Mouse (Mus musculus) erythroblast, embryonic 14.5 days (primary cell): ENCODE data around the gene Slc8a1. TPM values are rescaled to one million over a fixed set of nuclear protein-coding genes. Genes with fewer than 3 reads are reported as not detected.

Source experiments
- H3K27me3 ChIP-seq: 2 replicates; pipeline ENCODE4 v1.6.1; 2012; ENCODE audit warnings: inconsistent platforms; ENCODE audit not compliant: control insufficient read depth
- H3K36me3 ChIP-seq: 2 replicates; pipeline ENCODE4 v1.6.1; 2012; ENCODE audit warnings: mild to moderate bottlenecking, inconsistent platforms; ENCODE audit not compliant: control insufficient read depth
- H3K4me1 ChIP-seq: 2 replicates; pipeline ENCODE4 v1.6.1; 2012; ENCODE audit warnings: inconsistent platforms; ENCODE audit not compliant: control insufficient read depth
- H3K4me3 ChIP-seq: replicated peaks from 2 replicates; pipeline ENCODE3; 2012; ENCODE audit warnings: moderate library complexity, mild to moderate bottlenecking, inconsistent platforms
- H3K9me3 ChIP-seq: 2 replicates; pipeline ENCODE4 v1.6.1; 2012; ENCODE audit warnings: low read length, inconsistent platforms, mixed read lengths; ENCODE audit not compliant: control insufficient read depth
- GATA1 ChIP-seq: IDR thresholded peaks from 2 replicates; pipeline ENCODE4 v1.6.1; 2012; ENCODE audit warnings: low read length, inconsistent platforms, mixed read lengths
- TAL1 ChIP-seq: IDR thresholded peaks from 3 replicates; pipeline ENCODE4 v1.6.1; 2012; ENCODE audit warnings: low read length, inconsistent platforms, mixed read lengths
- polyA plus RNA-seq: library from polyadenylated mRNA; stranded (reverse); fragments of >175 nt; gene quantifications from 2 replicates; pipeline ENCODE4 v1.2.3, GENCODE M21; 2012

Gene Slc8a1
- polyA plus RNA-seq, result not detected in 2 replicates

- H3K4me1 ChIP-seq, result no peaks in the 10 kb centered on the region
- H3K27me3 ChIP-seq, result no peaks in the 10 kb centered on the region
- no peaks in the 10 kb centered on the region for H3K36me3 ChIP-seq
- no peak within 1 kb of the TSS for H3K4me3 ChIP-seq
- H3K9me3 ChIP-seq, result no peaks in the 10 kb centered on the region
- TF ChIP-seq GATA1 (no peak), TAL1 (no peak)
Observed at GRCm38 (mm10) chr17:81738311-81738755, at the start of gene Slc8a1. Gene Slc8a1 (minus strand): TSS chr17:81738377.

GRCm38 (mm10) chr17:81787350-81787749 lies 49.2 kb upstream of the Slc8a1 start:
- Histone ChIP-seq H3K9me3 (no peaks in the 10 kb centered on the region), H3K4me1 (no peaks in the 10 kb centered on the region), H3K36me3 (no peaks in the 10 kb centered on the region), H3K27me3 (no peaks in the 10 kb centered on the region), H3K4me3 (no peak overlapping the region)
- TF ChIP-seq TAL1, result no peak
- no peak for TF ChIP-seq GATA1

- no peaks in the 10 kb centered on the region for H3K4me1 ChIP-seq
- H3K4me3 ChIP-seq, result no peak overlapping the region
- no peaks in the 10 kb centered on the region for H3K9me3 ChIP-seq
- H3K27me3 ChIP-seq, result no peaks in the 10 kb centered on the region
- TF ChIP-seq GATA1 (no peak), TAL1 (no peak)
- no peaks in the 10 kb centered on the region for H3K36me3 ChIP-seq
Observed at GRCm38 (mm10) chr17:81782326-81782725, 44.1 kb upstream of the Slc8a1 start.

- H3K4me1 ChIP-seq, result no peaks in the 10 kb centered on the region
- no peaks in the 10 kb centered on the region for H3K9me3 ChIP-seq
- H3K4me3 ChIP-seq, result no peak overlapping the region
- H3K27me3 ChIP-seq, result no peaks in the 10 kb centered on the region
- H3K36me3 ChIP-seq, result no peaks in the 10 kb centered on the region
- TF ChIP-seq GATA1 (no peak), TAL1 (no peak)
Observed at GRCm38 (mm10) chr17:81781491-81781890, 43.3 kb upstream of the Slc8a1 start.

GRCm38 (mm10) chr17:81779883-81780282 lies 41.7 kb upstream of the Slc8a1 start:
- Histone ChIP-seq H3K9me3 (no peaks in the 10 kb centered on the region), H3K36me3 (no peaks in the 10 kb centered on the region), H3K4me3 (no peak overlapping the region), H3K27me3 (no peaks in the 10 kb centered on the region), H3K4me1 (no peaks in the 10 kb centered on the region)
- TF ChIP-seq GATA1, result no peak
- TF ChIP-seq TAL1, result no peak

- Histone ChIP-seq H3K27me3 (no peaks in the 10 kb centered on the region), H3K4me1 (no peaks in the 10 kb centered on the region), H3K36me3 (no peaks in the 10 kb centered on the region), H3K9me3 (no peaks in the 10 kb centered on the region), H3K4me3 (no peak overlapping the region)
- TF ChIP-seq GATA1 (no peak), TAL1 (no peak)
Observed at GRCm38 (mm10) chr17:81750664-81751063, 12.5 kb upstream of the Slc8a1 start.

- H3K4me3 ChIP-seq, result no peak overlapping the region
- H3K36me3 ChIP-seq, result no peaks in the 10 kb centered on the region
- H3K4me1 ChIP-seq, result no peaks in the 10 kb centered on the region
- TF ChIP-seq GATA1 (no peak), TAL1 (no peak)
- no peaks in the 10 kb centered on the region for H3K27me3 ChIP-seq
- 0 out of 2 replicates have a peak, but pooled peaks cover 2% of the 10 kb centered on the region for H3K9me3 ChIP-seq
Observed at GRCm38 (mm10) chr17:81743034-81743433, 4.9 kb upstream of the Slc8a1 start.

GRCm38 (mm10) chr17:81740576-81740975 lies 2.4 kb upstream of the Slc8a1 start:
- 0 out of 2 replicates have a peak, but pooled peaks cover 2% of the 10 kb centered on the region for H3K9me3 ChIP-seq
- H3K4me3 ChIP-seq, result no peak overlapping the region
- H3K36me3 ChIP-seq, result no peaks in the 10 kb centered on the region
- TF ChIP-seq GATA1, result no peak
- no peak for TF ChIP-seq TAL1
- no peaks in the 10 kb centered on the region for H3K27me3 ChIP-seq
- H3K4me1 ChIP-seq, result no peaks in the 10 kb centered on the region

- Histone ChIP-seq H3K4me3 (no peak overlapping the region), H3K36me3 (no peaks in the 10 kb centered on the region), H3K9me3 (no peaks in the 10 kb centered on the region), H3K27me3 (no peaks in the 10 kb centered on the region), H3K4me1 (no peaks in the 10 kb centered on the region)
- TF ChIP-seq TAL1 (no peak), GATA1 (no peak)
Observed at GRCm38 (mm10) chr17:81737779-81738178, 398 bp downstream of the Slc8a1 start.

- H3K9me3 ChIP-seq, result no peaks in the 10 kb centered on the region
- TF ChIP-seq TAL1 (no peak), GATA1 (no peak)
- H3K27me3 ChIP-seq, result no peaks in the 10 kb centered on the region
- H3K36me3 ChIP-seq, result no peaks in the 10 kb centered on the region
- H3K4me1 ChIP-seq, result no peaks in the 10 kb centered on the region
- no peak overlapping the region for H3K4me3 ChIP-seq
Observed at GRCm38 (mm10) chr17:81737309-81737708, 868 bp downstream of the Slc8a1 start.
